Mouse (Mus musculus) adrenal gland, adult 2 months (tissue): ENCODE measurements around the gene 0610010K14Rik. TPM values are rescaled to one million over a fixed set of nuclear protein-coding genes. Genes with fewer than 3 reads are reported as not detected.

Experiments used
- DNase-seq: peaks from one replicate; pipeline ENCODE4 v3.0.0; 2021
- polyA plus RNA-seq: library from polyadenylated mRNA; depleted of rRNA; stranded (reverse); fragments of >200 nt; gene quantifications from 2 replicates; pipeline ENCODE4 v1.2.3, GENCODE M21; 2012
- total RNA-seq, 2 experiments: library from RNA; stranded (reverse); gene quantifications; 2 replicates each; pipeline ENCODE4 v1.2.3; 2021

Gene 0610010K14Rik
- total and polyA plus RNA-seq, 3 experiments, result 44.7 to 54.7 (median 52.1) TPM

DNA sequence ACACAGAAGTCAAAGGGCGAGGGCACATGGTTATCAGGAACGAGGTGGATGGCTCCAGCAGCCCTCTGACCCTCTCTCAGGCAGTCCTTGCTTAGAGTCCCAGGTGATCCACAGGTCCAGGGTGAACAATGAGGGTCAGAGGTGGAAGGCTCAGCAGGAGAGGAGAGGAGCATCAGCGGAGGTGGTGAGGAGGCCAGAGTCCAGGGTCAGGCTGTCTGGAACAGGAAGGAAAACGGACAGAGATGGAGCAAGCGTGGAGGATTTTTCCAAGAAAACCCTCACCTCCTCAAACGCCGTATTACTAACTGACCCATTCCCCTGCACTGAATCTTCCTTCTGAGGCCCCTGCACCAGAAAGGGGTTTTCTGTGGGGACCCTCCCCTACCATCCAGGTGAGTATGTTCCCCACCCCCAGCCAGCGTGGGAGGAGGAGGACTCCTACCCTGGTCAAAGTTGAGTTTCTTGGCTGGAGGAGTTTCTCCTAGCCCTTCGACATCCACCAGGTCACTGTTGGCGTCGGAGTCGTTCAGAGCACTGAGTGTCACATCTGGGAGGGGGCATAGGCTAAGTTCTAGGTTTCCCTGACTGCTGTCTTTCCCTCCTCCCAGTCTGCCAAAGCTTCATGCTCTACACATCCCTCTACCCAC lies 2.3 kb downstream of the 0610010K14Rik start:
- DNase-seq, result no peak

DNA sequence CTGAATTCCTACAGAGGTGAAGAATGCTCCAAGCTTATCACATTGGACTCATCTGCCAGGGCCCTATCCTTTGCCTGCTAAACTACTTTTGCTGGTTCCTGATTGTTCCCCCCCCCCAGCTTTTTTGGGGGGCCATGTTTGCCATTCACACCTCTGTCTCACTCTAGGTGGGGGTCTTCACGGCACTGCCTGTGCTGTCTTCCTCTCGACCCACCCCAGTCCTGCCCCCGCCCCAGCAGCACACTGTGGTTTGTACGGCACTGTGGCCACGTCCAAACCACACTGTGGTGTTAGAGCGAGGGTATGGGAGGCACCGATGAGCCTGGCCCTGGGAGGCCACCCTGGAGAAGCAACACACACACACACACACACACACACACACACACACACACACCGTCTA lies 3.2 kb downstream of the 0610010K14Rik start:
- DNase-seq, result no peak

DNA sequence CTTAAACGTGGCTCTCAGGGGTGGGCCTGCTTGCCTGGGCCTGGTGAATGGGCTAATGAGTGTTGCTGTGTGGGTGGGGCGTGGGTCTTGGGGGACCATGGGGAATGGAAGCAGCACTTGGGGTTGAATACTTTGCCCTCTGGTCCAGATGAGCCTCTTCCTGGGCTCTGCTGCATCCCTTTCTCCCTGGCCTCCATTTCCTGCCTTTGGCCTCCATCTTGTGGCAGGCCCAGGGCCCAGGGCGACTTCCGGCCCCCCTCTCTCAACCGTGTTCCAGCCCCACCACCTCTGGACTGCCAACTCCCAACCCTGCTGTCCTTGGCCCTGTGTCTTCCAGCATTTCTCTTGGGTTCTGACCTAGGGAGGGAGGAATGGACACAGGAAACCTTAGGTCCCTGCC lies 3.7 kb downstream of the 0610010K14Rik start:
- no peak for DNase-seq

GRCm38 (mm10) chr11:70233016-70233415 lies 4.7 kb downstream of the 0610010K14Rik start:
- DNase-seq, result no peak

DNA sequence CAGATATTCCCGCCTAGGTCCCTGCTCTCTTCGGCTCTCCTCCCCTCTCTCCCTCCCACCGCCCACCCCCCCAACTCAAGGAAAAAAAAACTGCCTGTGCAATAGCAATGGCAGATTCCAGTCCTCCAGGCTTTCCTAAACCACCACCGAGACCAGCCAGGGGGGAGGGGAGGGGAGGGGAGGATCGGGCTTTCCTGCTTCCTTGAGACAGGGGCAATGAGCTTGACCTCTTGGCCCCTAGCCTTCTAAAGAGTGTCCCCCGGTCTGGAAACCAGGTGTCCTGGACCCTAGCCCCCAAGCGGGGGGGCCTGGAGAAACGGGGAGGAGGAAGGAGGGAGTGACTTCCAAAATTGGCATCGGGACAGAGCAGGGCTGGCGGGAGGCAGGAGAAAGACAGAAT lies 5.2 kb downstream of the 0610010K14Rik start:
- peak; percentile 57 for DNase-seq

DNA sequence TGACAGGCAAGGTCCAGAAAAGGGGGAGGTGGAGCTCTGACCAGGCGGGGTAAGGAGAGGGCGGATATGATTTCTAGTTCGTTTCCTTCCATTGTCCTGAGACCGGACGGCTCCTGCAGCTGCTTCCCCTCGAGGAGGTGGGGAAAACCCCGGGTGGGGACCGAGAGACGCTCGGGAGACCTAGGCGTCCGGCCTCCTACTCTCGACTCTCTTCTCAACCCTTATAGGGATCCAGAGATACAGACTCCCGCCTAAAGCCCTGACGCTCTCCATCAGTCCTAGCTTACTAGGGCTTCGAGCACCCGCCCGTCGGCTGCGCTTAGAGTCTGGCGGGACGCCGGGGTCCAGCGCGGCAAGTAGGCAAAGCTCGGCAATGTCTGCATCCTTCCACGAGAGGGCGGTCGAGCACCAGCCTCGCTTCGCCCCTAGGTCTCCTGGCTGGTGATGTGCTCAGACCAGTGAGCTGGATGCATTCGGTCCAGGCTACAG lies 7.4 kb downstream of the 0610010K14Rik start:
- DNase-seq, result peak; percentile 86

GRCm38 (mm10) chr11:70229260-70230010 lies 8.3 kb downstream of the 0610010K14Rik start, which contains the start of gene Bcl6b:
Gene Bcl6b (minus strand): TSS chr11:70229798.
- DNase-seq, result peak; percentile 44

GRCm38 (mm10) chr11:70228828-70229227 lies 8.9 kb downstream of the 0610010K14Rik start:
- DNase-seq, result peak; percentile 90

DNA sequence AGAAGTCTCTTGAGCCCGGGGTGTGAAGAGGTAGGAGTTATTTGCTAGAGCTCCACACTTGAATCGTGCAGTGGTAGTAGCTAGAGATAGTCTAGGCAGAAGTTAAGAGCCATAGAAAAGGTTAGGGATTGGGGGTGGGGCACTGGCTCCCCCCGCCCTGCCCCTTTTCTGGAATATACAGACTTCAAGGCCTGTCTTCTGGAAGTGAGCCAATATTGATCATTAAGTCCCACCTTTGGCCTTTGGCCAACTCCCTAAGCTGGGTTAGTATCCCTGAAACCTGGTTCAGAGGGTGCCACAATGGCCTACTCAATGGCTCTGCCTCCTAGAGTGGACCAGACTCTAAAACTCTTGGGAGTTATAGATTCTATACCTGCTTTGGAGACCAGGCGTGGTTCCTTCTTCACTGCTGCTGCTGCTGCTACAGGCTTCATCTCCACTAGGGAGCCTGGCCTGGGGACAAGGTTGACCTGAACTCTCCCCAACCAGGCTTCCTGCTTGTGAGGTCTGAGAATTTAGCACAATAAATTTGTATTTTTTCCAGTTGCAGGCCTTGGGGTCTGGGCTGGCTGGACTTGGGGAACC lies 10.0 kb downstream of the 0610010K14Rik start:
- DNase-seq, result no peak

DNA sequence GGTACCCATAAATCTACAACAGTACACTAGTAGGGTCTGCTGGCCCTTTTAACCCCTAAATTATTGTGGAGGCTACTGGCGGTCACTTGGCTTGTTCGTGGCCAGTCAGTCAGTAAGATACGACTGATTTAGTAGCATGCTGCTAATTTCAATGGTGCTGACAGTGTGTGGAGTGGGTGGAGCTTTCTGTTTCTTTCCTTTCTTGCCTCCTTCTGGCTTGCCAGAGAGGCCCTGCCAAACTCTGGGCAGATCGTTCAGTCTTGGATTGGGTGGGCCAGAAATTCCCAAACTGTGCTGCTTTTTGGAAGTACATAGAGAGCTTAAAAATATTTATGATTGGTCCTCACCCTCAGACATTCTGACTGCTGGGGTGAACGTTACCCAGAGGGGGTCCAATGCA lies 10.6 kb downstream of the 0610010K14Rik start:
- no peak for DNase-seq

DNA sequence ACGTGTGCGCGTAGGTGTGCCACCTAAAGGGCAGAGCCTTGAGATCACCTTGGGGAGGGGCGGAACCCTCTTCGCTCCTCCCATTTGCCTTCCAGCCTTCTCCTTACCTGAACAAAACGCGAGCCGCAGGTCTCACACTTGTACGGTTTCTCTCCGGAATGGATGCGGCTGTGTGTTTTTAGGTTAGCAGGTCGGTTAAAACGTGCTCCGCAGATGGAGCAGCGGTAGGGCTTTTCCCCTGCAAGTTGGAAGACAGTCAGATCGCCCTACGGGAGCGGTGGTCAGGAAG lies 11.2 kb downstream of the 0610010K14Rik start:
- DNase-seq, result no peak

GRCm38 (mm10) chr11:70225798-70226601 lies 11.7 kb downstream of the 0610010K14Rik start:
- DNase-seq, result no peak

DNA sequence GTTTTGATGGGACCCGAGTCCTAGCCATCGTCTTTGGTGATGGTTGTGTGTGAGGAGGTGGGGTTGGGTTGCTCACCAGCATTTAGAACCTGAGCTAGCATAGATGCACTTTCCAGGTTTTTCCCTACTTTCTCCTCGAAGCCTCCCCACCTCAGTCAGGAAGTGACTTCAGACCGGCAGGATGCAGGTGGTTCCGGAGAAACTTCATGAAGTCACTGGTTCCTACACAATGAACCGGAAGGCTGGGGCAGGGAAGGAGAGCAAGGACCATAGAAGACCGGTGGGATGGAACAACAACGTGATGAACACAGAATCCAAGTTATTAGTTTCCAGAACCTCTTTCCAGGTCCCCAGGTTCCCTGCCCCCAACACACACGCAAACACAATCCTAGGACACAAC lies 14.0 kb downstream of the 0610010K14Rik start:
- DNase-seq, result peak; percentile 40

DNA sequence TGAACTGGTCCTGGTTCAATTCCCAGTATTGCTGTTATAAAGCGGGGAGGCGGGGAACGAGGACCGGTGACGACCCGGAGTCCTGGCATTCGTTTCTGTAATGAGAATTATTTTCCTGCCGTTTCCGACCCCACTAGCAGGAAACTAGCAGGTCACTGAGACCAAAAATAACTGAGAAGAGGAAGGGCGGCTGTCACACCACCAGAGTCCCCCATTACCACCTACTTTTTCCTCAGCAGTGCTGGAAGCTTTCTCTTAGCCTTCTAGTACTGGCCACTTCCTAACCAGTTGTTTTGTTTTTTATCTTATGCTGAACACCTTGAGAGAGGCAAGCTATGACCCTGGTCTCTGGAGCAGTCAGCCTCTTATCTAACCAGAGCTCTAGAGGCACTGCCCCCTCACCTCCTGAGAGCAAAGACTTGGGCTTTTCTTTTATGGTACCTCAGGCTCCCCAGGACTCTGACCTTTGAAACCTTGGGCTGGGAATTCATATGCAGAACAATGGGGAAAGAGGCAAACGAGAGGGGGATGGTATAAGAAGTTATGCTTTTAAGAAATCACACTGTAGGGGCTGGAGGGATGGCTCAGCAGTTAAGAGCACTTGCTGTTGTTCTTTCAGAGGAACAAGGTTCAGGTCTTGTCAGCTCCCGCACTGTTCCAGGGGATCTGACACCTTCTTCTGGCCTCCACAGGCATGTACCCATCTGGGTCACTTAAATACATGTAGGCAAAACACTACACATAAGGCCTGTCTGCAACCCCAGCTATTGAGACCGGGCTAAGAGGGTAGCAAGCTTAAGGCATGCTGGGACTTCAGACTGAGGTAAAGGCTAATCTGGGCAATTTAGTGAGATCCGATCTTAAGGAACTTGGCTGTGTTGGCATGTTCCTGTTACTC lies 15.9 kb downstream of the 0610010K14Rik start:
- peak; percentile 52 for DNase-seq

DNA sequence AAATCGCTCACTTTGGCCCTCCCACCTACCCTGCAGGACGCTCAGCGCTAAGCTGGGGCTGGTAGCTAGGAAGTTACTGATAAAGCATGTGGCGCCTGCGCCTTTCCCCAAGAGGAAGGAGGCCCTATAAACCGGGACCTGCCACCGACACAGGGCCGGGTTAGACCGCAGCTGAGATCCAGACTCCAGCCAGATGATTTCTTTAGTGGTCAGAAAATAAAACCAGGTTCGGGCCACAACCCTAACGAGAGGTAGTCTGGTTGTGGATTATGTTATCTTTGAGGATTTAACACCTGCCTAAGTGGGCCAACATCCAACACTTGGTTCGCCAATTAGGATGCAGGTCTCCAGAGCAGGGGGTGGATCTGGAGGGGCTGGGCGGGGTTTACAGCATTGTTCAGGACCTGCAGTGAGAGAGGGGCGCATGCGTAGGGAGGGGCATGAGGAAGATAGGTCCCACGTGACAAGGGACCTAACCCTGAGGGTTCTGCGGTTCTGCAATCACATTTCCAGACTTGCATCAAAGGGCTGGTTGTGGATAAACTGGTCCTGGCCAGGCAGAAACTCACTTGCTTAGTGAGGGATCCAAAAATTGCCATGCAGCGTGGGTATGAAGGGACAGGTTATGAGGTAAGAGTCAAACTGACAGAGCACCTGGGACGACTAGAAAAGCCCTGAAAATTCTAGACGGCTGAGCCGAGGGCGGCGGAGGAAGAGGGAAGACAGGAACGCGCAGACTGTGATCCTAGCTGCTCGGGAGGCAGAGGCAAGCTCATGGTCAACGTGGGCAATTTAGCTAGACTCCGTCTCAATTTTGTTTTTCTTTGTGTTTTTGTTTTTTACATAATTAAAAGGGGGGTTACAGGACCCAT lies 16.7 kb downstream of the 0610010K14Rik start, which contains the start of gene Slc16a13:
Gene Slc16a13 (minus strand): TSS at position 334 of the 872 bp plus-strand sequence.
- peak; percentile 96 for DNase-seq

DNA sequence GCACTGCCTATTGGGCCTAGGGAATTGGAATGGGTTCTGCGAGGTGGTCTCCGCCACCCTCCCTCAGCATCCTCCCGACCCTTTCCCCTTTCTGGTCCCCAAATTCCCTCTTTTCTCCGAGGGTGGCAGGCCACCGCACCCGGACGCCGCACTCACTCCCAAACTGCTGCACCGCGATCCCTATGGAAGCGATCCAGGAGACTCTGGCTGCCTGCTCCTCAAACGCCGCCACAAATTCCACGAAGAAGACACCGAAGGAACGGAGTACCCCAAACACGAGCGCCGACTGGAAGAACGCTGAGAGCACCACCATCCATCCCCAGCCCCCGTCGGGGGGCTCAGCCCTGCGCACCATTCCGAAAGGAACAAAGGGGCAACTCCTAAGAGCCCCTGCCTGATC lies 17.4 kb downstream of the 0610010K14Rik start:
- DNase-seq, result no peak

GRCm38 (mm10) chr11:70219873-70220272 lies 17.8 kb downstream of the 0610010K14Rik start:
- no peak for DNase-seq

DNA sequence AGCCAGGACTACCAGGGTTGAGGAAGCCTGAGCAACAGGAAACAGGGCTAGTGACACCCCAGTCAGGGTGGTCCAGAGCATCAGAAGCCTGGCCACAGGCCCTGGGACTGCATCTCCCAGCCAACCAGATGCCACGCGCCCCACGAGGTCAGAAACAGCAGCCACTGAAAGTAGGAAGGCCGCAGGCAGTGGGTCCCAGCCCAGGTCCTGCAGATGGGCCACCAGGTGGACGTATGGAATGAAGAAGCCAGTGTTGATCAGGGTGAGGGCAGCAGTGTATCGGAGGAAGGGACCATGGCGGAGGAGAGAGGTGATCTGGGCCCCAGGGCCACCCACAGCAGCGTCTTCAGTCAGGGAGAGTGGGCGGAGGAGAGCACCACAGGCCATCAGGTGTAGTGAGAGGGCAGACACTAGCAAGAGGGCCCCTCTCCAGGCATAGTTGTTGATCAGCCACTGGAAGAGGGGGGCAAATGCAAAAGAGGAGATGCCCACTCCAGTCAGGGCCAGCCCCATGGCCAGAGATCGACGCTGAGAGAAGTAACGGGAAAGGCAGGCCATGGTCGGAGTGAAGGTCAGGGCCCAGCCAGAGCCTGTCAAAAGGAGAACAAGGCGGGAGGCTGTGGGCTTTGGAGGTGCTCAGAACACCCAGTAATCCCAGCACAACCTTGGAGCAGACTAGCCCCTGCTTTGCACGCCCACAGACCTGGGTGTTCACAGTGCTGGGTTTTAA lies 18.8 kb downstream of the 0610010K14Rik start:
- peak; percentile 44 for DNase-seq

- DNase-seq, result no peak
These were observed 19.7 kb downstream of the 0610010K14Rik start for GRCm38 (mm10) chr11:70218039-70218438.
